Mouse (Mus musculus) lung, postnatal 0 days (tissue): ENCODE results near the gene Plscr2. TPM values are rescaled to one million over a fixed set of nuclear protein-coding genes. Genes with fewer than 3 reads are reported as not detected.
"Not testable (repeated sequence)": the region's sequence is repeated elsewhere in the genome, so short reads cannot be mapped to it uniquely, and the experiment has no call there.

Experiments used
- ATAC-seq: fragments of 200-750 bp; cut with Nextera tagmentation; 2 replicates; pipeline ENCODE4 v1.8.0; 2017; ENCODE audit warnings: moderate library complexity
- DNase-seq: peaks from one replicate; pipeline ENCODE4 v3.0.0-alpha.2; 2016; ENCODE audit warnings: low spot score
- H3K27ac ChIP-seq: fragments of 300-500 bp; sonication (generic); 2 replicates; pipeline ENCODE4 v1.5.1; 2014; ENCODE audit warnings: antibody characterized with exemption, mild to moderate bottlenecking, low read length, mixed read lengths
- H3K27me3 ChIP-seq: fragments of 300-500 bp; sonication (generic); replicated peaks from 2 replicates; pipeline ENCODE4 v1.6.1; 2014; ENCODE audit warnings: low read length, mixed read lengths; ENCODE audit not compliant: insufficient read depth
- H3K36me3 ChIP-seq: fragments of 300-500 bp; sonication (generic); 2 replicates; pipeline ENCODE4 v1.6.1; 2014; ENCODE audit warnings: low read length, mixed read lengths; ENCODE audit not compliant: insufficient read depth
- H3K4me1 ChIP-seq: fragments of 300-500 bp; sonication (generic); 2 replicates; pipeline ENCODE4 v1.6.1; 2014; ENCODE audit warnings: antibody characterized with exemption, low read depth, low read length, mixed read lengths; ENCODE audit not compliant: insufficient read depth
- H3K4me2 ChIP-seq: fragments of 300-500 bp; sonication (generic); replicated peaks from 2 replicates; pipeline ENCODE4 v1.6.1; 2014; ENCODE audit warnings: low read depth, mild to moderate bottlenecking, low read length, moderate library complexity, mixed read lengths
- H3K4me3 ChIP-seq: fragments of 300-500 bp; sonication (generic); 2 replicates; pipeline ENCODE4 v1.5.1; 2014; ENCODE audit warnings: low read depth, low read length
- H3K9ac ChIP-seq: fragments of 300-500 bp; sonication (generic); replicated peaks from 2 replicates; pipeline ENCODE4 v1.6.1; 2014; ENCODE audit warnings: low read depth, mild to moderate bottlenecking
- H3K9me3 ChIP-seq: fragments of 300-500 bp; sonication (generic); 2 replicates; pipeline ENCODE4 v1.6.1; 2016; ENCODE audit warnings: low read length, mixed read lengths
- CTCF ChIP-seq: IDR thresholded peaks from 2 replicates; pipeline ENCODE4 v1.5.1; 2016; ENCODE audit warnings: antibody characterized with exemption, mild to moderate bottlenecking
- EP300 ChIP-seq: IDR thresholded peaks from 2 replicates; pipeline ENCODE4 v1.6.1; 2016; ENCODE audit warnings: antibody characterized with exemption, mild to moderate bottlenecking, control low read depth
- WGBS: fragments of 180-500 bp; shearing (Covaris S2); extraction: QIAGEN DNeasy Blood & Tissue Kit; methylation state at CpG from one replicate; pipeline ENCODE4 v1.1.7; 2014; 5-methylcytosine and 5-hydroxymethylcytosine counted together
- polyA plus RNA-seq: library from polyadenylated mRNA; unstranded; fragments of >200 nt; fragmentation: Nextera tagmentation; extraction: Ambion mirVana; gene quantifications from 2 replicates; pipeline ENCODE4 v1.2.1, GENCODE M21; 2015

Plscr2 gene
- polyA plus RNA-seq, 1 experiment from 2014 or later: 24.1 TPM

DNA sequence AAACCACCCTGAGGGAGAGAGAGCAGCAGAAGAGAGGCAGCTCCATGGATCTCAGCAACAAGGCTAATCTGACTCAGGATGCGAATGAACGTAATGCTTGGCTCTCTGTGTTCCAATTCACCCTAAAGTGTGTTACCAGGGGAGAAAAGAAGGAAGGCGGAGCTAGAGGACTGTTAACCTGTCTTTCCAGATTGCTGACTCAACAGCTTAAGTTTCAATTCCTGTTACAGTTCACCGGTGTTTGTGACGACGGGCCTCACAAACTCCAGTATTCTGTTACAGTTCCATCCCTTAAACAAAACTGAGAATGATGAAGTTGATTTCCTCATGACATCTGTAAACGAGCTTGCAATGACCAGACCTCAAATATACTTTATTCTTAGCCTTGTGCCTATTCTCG lies 29.7 kb downstream of the Plscr2 start:
- ATAC-seq (no peak), DNase-seq (no peak)
- H3K36me3 ChIP-seq: no peaks in the 10 kb centered on the region
- no peak overlapping the region for H3K27ac ChIP-seq
- no peaks in the 10 kb centered on the region for H3K9me3 ChIP-seq
- H3K4me1 ChIP-seq: no peaks in the 10 kb centered on the region
- no peak for TF ChIP-seq CTCF
- TF ChIP-seq EP300: no peak
- no peaks in the 10 kb centered on the region for H3K27me3 ChIP-seq
- WGBS: 60% methylated on average over 8 of the region's 8 CpGs
- H3K4me3 ChIP-seq: no peak overlapping the region
- no peak overlapping the region for H3K4me2 ChIP-seq
- H3K9ac ChIP-seq: no peak overlapping the region

DNA sequence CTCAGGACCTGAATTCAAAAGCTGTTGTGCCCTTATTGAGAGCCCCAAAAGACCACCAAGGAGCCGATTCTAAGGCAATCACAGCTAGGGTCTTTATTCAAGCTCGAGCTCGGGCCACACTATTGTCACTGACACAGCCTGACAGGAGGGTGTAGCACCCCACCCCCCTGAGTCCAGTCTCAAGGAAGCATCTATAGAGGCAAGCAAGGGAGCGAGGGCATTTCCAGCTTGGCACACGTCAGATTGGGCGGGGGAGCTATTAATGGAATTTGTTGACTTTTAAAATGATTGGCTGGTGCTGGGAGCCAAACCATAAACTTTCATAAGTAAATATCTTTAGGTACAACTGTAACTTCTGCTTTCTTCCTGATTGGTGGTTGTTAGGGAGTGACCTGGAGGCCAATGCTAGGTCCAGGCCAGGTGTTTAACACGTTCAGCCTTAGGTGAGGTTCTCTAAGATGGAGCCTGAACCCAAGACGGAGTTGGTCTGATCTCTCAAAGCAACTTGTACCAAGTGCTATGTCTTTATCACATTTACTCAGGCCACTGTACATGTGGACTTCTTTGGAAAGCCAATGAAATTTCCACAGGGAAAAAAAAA lies 30.3 kb downstream of the Plscr2 start:
- no peak overlapping the region for H3K9ac ChIP-seq
- H3K9me3 ChIP-seq: no peaks in the 10 kb centered on the region
- WGBS: 75% methylated on average over 8 of the region's 8 CpGs
- H3K4me3 ChIP-seq: no peak overlapping the region
- H3K36me3 ChIP-seq: no peaks in the 10 kb centered on the region
- DNase-seq (no peak), ATAC-seq (no peak)
- H3K4me1 ChIP-seq: no peaks in the 10 kb centered on the region
- no peak for TF ChIP-seq EP300
- TF ChIP-seq CTCF: no peak
- no peak overlapping the region for H3K27ac ChIP-seq
- H3K27me3 ChIP-seq: no peaks in the 10 kb centered on the region
- no peak overlapping the region for H3K4me2 ChIP-seq

DNA sequence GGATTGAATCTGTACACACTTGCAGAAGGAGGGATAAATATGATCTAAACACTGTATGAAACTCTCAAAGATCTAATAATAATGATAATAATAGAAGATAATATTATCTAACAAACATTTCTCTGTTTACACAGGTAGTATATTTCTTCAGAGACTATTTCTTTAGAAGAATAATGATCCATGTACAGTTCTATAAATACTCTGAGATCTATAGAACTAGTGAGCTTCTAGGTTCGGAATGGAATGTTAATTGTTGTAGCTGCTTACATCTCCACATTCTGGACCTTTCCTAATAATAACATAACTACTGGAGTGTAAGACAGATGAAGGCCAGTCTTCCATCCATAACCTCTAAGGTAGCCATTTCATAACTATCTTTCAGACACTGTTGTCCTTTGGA lies 33.7 kb downstream of the Plscr2 start, which contains the start of gene 1700057G04Rik:
TSS of gene 1700057G04Rik (plus strand) at position 301 of the 400 bp plus-strand sequence.
- 83% methylated on average over 1 of the region's 1 CpGs for WGBS
- Histone ChIP-seq H3K4me1 (no peaks in the 10 kb centered on the region), H3K4me2 (no peak within 1 kb of the TSS), H3K9ac (no peak within 1 kb of the TSS), H3K27ac (no peak within 1 kb of the TSS), H3K9me3 (no peaks in the 10 kb centered on the region), H3K4me3 (no peak within 1 kb of the TSS), H3K27me3 (no peaks in the 10 kb centered on the region), H3K36me3 (no peaks in the 10 kb centered on the region)
- TF ChIP-seq EP300: no peak
- no peak for TF ChIP-seq CTCF
- ATAC-seq: no peak
- no peak for DNase-seq

GRCm38 (mm10) chr9:92316791-92317190 lies 41.4 kb downstream of the Plscr2 start:
- DNase-seq (no peak), ATAC-seq (no peak)
- WGBS: 38% methylated on average over 3 of the region's 3 CpGs
- Histone ChIP-seq H3K4me1 (no peaks in the 10 kb centered on the region), H3K36me3 (no peaks in the 10 kb centered on the region), H3K4me2 (no peak overlapping the region), H3K27ac (no peak overlapping the region), H3K4me3 (no peak overlapping the region), H3K9ac (no peak overlapping the region), H3K27me3 (no peaks in the 10 kb centered on the region), H3K9me3 (no peaks in the 10 kb centered on the region)
- TF ChIP-seq CTCF (no peak), EP300 (no peak)

DNA sequence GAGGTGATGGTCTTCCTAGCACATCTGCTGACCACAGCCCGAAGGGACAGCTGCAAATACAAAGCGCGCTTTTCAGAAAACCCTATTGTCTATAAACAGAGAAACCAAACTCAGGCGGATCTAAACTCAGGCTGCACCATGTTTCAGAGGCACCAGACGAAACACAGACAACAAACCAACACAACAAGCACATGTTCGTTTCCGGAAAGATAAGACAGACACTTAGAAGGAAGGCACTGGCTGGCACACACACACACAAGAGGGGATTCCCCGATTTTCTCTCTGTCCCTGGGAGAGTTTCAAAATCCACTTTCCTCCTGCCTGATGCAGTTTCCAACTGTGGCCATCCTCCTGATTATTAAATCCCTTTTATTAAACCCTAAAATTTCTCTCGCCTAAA lies 50.5 kb downstream of the Plscr2 start:
- ATAC-seq, H3K9me3 ChIP-seq, H3K27me3 ChIP-seq, H3K9ac ChIP-seq, H3K27ac ChIP-seq, DNase-seq, H3K36me3 ChIP-seq, H3K4me3 ChIP-seq, H3K4me1 ChIP-seq, H3K4me2 ChIP-seq: not testable (repeated sequence)
- 71% methylated on average over 9 of the region's 9 CpGs for WGBS

DNA sequence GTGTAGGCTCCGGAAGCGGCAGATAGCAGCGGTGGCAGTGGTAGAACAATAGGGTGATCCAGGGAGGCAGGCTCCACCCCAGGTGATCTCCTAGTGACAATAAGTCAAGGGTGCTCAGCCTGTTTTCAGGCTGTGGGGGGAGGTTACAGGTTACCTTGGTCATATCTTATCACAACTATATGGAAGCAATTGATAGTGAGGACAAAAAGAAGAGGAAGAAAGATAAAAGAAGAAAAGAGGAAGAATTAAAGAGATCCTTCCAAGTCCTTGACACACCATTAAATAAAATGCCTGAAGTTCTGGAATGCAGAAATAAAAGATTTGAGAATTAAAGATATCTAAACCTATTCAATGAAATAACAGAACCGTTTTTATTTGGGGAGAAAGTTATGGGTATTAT lies 51.4 kb downstream of the Plscr2 start:
- Histone ChIP-seq H3K27ac (no peak overlapping the region), H3K36me3 (no peaks in the 10 kb centered on the region), H3K9ac (no peak overlapping the region), H3K4me3 (no peak overlapping the region), H3K27me3 (no peaks in the 10 kb centered on the region), H3K4me2 (no peak overlapping the region), H3K9me3 (no peaks in the 10 kb centered on the region), H3K4me1 (no peaks in the 10 kb centered on the region)
- TF ChIP-seq EP300: no peak
- TF ChIP-seq CTCF: no peak
- 77% methylated on average over 4 of the region's 4 CpGs for WGBS
- ATAC-seq: no peak
- no peak for DNase-seq

DNA sequence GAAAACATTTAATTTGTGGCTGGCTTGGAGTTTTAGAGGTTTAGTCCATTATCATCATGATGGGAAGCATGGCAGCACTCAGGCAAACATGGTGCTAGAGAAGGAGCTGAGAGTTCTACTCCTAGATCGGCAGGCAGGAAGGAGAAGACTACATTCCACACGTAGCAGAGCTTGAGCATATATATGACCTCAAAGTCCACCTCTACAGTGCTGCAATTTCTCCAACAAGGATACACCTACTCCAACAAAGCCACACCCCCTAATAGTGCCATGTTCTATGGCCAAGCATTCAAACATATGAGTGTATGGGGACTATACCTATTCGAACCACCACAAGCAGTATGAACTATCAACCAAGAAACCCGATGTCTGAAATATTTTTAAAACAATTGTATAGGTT lies 56.0 kb downstream of the Plscr2 start:
- Histone ChIP-seq H3K36me3 (no peaks in the 10 kb centered on the region), H3K9me3 (no peaks in the 10 kb centered on the region), H3K27me3 (no peaks in the 10 kb centered on the region), H3K4me2 (no peak overlapping the region), H3K4me1 (no peaks in the 10 kb centered on the region), H3K27ac (no peak overlapping the region), H3K4me3 (no peak overlapping the region), H3K9ac (no peak overlapping the region)
- DNase-seq: no peak
- TF ChIP-seq CTCF: no peak
- no peak for TF ChIP-seq EP300
- 83% methylated on average over 4 of the region's 4 CpGs for whole genome bisulfite sequencing
- no peak for ATAC-seq
